Mouse (Mus musculus) kidney, adult 11 months (tissue): ENCODE measurements around the gene Dusp27.

Source experiments
- DNase-seq: peaks from one replicate; pipeline ENCODE4 v3.0.0; 2022

Dusp27 gene

GRCm38 (mm10) chr1:166094462-166094861 is 33.3 kb downstream of the Dusp27 start:
- DNase-seq = no peak

- no peak for DNase-seq
Measured at GRCm38 (mm10) chr1:166090306-166090705, 37.4 kb downstream of the Dusp27 start.

- DNase-seq = no peak
Measured at GRCm38 (mm10) chr1:166089739-166090138, 38.0 kb downstream of the Dusp27 start.

- no peak for DNase-seq
Measured at GRCm38 (mm10) chr1:166089337-166089736, 38.4 kb downstream of the Dusp27 start.

- no peak for DNase-seq
Measured at GRCm38 (mm10) chr1:166088446-166089170, 39.1 kb downstream of the Dusp27 start.

GRCm38 (mm10) chr1:166077052-166077735 is 50.5 kb downstream of the Dusp27 start:
- DNase-seq = no peak

GRCm38 (mm10) chr1:166067856-166068440 is 59.8 kb downstream of the Dusp27 start:
- no peak for DNase-seq

GRCm38 (mm10) chr1:166063870-166064269 is 63.9 kb downstream of the Dusp27 start:
- no peak for DNase-seq

- DNase-seq = no peak
Measured at GRCm38 (mm10) chr1:166061532-166061931, 66.2 kb downstream of the Dusp27 start.

GRCm38 (mm10) chr1:166060406-166060805 is 67.3 kb downstream of the Dusp27 start:
- no peak for DNase-seq

GRCm38 (mm10) chr1:166056098-166056756 is 71.5 kb downstream of the Dusp27 start:
- no peak for DNase-seq

GRCm38 (mm10) chr1:166053285-166053955 is 74.3 kb downstream of the Dusp27 start:
- DNase-seq = no peak

- no peak for DNase-seq
Measured at GRCm38 (mm10) chr1:166049046-166049827, 78.5 kb downstream of the Dusp27 start.

- DNase-seq = no peak
Measured at GRCm38 (mm10) chr1:166048230-166048911, 79.4 kb downstream of the Dusp27 start.
